Mouse (Mus musculus) WW6 (cell line): Measurements from ENCODE around the gene Fam43b.

Experiments
- DNase-seq: peaks from one replicate; pipeline ENCODE4 v3.0.0-alpha.2; 2013; ENCODE audit warnings: low read depth, low spot score

Fam43b gene

GRCm38 (mm10) chr4:138395087-138395970 is 999 bp downstream of the Fam43b start:
- peak; percentile 33 for DNase-seq

DNA sequence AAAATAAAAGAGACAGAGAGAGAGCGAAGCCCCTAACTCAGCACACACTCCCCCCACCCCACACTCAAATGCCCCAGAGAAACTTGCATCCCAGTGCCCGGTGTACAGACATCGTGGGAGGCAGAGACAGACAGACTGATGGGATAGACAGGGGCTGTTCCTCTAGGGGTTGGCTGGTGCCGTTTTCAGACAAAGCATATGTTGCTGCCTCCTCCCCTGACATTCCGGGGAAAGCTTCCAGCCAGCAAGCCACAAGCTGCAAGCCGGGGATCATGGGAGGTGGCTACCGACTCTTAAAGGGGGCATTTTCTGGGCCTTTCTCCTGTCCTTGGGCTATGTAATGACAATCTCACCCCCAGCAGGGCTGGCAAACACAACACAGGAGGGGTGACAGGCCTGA is 2.6 kb downstream of the Fam43b start:
- no peak for DNase-seq

DNA sequence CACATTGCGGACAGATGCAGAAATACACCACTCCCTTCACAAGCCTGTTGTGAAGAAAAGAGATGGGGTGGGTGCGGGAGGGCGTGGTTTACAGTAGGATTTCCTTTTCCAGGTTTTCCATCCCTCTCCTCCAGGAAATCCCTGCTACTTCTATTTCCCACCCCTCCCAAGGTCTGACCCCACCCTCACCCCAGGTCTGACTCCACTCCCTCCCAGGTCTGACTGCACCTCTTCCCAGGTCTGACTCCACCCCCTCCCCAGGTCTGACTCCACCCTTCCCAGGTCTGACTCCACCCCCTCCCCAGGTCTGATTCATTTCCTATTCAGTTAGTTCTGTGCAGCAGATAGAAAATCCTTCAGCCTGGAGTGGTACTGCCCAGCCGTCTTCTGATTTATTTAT is 12.5 kb downstream of the Fam43b start:
- peak; percentile 77 for DNase-seq

DNA sequence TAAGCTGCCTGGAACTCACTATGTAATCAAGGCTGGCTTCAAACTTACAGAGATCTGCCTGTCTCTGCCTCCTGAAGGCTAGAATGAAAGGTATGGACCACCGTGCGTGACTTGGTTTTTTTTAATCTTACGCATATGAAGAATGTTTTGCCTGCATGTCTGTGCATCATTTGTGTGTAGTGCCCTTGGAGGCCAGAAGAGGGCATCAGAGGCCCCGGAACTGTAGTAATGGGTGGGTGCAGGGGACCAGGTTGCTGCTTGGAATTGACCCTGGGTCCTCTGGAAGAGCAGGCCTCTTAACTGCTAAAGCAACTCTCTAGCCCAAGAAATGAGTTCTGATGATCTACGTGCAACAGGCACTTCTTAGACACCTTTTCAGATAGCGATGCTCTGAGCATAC is 13.9 kb downstream of the Fam43b start:
- peak; percentile 36 for DNase-seq

DNA sequence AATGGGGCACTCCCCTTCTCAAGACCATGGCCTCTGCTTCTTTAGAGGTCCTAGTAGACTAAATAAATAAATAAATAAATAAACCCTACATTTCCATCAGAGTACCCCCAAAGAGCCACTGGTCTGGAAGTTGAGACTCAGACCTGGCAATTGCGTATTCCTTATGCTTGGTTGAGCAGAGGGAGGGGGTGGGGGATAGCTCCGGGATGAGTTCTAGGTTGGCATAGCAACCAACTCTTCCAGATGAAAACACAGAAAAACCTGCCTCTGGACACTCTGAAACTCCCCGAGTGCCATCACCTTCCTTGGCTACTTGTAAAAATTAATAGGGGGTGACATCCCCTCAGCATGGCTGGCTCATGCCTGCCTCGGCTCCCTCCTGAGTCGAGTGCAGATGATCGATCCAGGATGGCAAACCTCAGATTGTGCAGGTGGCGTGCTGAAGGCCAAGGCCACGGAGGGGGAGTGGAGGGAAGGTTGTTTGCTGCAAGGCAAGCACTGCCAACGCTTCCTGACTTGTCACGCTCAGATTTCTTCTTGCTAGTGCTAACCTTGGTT is 16.1 kb downstream of the Fam43b start:
- no peak for DNase-seq

- DNase-seq: peak; percentile 33
These were observed 17.1 kb downstream of the Fam43b start for GRCm38 (mm10) chr4:138379091-138379840.

DNA sequence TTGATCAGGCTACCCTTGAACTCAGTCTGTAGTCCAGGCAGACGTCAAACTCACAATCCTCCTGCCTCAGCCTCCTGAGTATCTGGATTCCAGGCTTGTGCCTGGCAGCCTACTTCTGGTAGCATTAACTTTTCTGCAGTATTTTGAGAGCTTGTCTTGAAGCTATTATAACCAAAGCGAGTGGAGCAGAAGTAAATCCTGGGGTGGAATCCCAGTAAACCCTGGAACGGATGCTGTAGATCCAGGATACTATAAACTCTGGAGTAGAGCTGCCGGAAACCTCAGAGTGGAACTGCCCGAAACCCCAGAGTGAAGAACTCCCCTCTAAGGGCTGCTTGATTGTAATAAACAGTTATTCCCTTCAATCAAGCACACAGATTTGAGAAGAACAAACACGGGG is 18.8 kb downstream of the Fam43b start:
- DNase-seq: no peak

DNA sequence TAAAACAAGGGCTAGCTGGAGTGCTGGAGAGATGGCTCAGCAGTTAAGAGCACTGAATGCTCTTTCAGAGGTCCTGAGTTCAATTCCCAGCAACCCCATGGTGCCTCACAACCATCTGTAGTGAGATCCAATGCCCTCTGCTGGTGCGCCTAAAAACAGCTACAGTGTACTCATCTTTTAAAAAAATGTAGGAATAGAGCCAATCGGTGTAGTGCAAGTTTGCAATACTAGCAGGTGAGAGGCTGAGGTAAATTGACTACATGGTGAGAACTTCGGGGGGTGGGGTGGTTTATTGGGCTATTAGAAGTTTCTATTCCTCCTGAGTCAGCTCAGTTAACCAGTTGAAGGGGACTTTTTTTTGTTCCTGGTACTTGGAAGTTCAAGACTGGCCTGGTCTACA is 21.2 kb downstream of the Fam43b start:
- no peak for DNase-seq

- no peak for DNase-seq
These were observed 25.3 kb downstream of the Fam43b start for GRCm38 (mm10) chr4:138370996-138371516.

GRCm38 (mm10) chr4:138368498-138369260 is 27.6 kb downstream of the Fam43b start:
- no peak for DNase-seq

GRCm38 (mm10) chr4:138367641-138368497 is 28.5 kb downstream of the Fam43b start, which contains the start of gene Cda:
Gene Cda (minus strand): TSS chr4:138367992.
- no peak for DNase-seq

GRCm38 (mm10) chr4:138366561-138366960 is 29.8 kb downstream of the Fam43b start:
- DNase-seq: no peak

GRCm38 (mm10) chr4:138363511-138363910 is 32.8 kb downstream of the Fam43b start:
- DNase-seq: no peak

DNA sequence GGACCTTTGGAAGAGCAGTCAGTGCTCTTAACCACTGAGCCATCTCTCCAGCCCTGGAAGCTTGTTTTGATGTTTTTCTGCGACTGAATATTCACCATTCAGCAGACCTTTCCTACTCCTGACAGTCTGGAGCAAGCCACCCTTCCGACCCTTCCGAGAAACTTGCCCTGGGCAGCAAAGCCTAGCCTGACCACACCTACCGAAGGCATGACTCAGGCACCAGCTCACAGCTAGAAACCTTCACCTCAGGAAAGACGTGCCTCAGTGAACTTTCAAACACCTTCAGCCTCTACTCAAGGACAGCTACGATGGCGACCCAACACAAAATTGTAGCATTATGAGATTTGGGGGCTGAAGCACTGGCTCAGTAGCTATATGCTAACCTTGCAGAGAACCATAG is 33.4 kb downstream of the Fam43b start:
- DNase-seq: no peak

GRCm38 (mm10) chr4:138361370-138361821 is 34.9 kb downstream of the Fam43b start:
- no peak for DNase-seq

- DNase-seq: no peak
These were observed 38.2 kb downstream of the Fam43b start for GRCm38 (mm10) chr4:138358176-138358575.

- DNase-seq: no peak
These were observed 39.8 kb downstream of the Fam43b start for GRCm38 (mm10) chr4:138356551-138356950.

DNA sequence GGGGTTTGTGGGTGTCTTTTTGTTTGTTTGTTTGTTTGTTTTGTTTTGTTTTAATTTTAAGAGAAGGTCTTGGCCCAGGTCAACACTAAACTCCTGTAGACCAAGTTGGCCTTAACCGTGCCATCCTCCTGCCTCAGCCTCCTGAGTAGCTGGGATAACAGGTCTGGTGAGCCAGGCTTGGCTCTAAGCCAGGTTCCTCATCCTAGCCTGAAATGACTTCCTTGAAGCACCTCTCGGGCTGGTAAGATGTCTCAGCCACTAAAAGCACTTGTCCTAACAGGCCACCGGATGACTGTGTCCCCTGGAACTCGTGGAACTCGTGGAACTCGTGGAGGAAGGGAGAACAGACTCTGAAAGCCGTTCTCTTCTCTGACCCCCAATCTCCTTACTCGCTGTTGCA is 40.2 kb downstream of the Fam43b start:
- DNase-seq: no peak

- DNase-seq: no peak
These were observed 40.8 kb downstream of the Fam43b start for GRCm38 (mm10) chr4:138355496-138355895.

DNA sequence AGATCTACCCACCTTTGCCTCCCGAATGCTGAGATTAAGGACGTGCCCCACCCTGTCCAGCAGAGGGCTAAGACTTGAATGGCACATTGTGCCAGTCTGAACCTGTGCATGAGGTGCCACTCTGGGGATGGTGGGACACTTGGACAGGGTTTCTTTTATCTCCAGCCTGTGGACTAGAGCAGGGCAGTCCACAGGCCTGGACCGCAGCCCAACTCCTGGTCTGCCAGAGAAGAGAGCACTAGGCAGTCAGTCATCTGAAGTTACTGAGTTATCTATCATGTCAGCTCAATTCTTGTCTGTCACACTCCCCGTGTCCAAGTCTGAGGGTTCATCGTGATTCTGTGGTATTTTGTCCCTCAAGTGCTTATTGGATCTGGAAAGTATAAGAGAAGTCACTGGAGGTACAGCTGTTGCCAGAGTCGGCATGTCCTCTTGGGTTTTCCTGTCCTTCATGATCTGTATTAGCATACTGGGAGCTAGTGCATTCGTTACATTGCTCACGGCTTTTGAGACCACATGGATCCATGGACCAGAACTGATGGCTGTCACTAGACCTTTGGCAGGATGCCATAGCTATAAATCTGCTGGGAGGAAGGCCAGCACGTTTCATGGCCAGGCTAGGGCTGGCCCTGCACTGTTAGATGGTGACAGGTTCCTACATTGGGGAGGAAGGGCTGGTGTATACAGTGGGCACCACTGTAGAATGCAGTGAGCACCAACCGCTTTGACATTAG is 42.7 kb downstream of the Fam43b start:
- DNase-seq: no peak
